Mouse (Mus musculus): ENCODE data around the gene Fmo5. TPM values are rescaled to one million over a fixed set of nuclear protein-coding genes. Genes with fewer than 3 reads are reported as not detected.

Gene Fmo5
- 1.0 and 1.5 TPM in 2 replicates for polyA plus RNA-seq (2015; fragmentation: Nextera tagmentation; extraction: Ambion mirVana)

DNA sequence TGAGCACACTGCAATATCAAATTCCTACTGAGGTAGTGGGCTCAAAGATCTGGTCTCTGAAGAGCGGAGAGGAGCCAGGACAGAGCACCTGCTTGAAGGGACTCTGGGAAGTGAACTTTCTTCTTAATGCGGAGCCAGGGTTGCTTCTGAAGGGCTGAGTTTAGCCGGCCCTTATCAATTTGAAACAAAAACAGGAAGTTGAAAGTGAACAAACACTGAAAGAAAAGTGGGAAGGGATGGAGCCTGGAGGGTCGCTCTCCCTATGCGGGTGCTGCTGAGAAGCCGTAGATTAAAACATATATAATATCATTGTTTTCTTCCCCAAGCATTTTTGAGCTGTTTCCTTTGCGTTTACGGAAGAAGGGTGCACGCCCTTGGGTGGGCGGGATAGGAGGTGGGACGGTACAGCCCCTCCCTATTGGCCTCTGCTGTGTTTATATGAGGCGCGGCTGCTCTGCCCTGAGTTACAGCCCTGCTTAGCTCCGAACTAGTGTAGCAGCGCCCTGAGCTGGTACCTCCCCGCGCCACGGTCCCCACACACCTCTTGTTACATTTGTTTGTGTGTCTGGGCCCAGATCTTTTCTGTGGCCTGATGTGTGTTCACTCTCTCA is at the start of gene Fmo5:
TSS of gene Fmo5 (plus strand) at position 414 of the 611 bp plus-strand sequence.

DNA sequence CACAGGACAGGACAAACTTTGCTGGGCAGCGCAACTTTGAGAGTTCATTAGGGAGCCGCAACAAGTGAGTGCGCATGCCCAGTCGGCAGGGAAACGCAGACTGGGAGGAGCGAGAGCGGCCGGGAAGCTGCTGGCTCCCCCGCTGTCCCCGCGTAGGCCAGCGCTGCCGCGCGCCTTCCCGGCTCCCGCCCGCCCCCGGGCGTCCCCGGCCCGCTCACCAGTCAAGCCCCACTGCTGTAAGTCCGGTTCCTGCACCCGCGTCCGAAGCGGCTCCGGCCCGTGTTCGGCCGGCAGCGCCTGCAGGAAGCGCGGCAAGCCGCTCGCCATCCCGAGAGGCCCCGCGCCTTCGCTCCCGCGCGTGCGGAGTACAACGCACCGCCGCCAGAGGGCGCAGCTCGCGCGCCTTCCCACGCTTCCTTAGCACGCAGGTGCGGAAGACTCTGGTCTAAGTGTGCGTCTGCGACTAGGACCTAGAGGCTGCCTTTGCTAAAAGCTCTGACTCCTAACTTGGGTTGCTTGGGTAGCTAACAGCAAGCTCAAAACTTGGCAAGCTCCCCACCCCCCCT is 18.7 kb upstream of the Fmo5 start, which contains the start of gene Chd1l:
TSS of gene Chd1l (minus strand) at position 359 of the 566 bp plus-strand sequence.

DNA sequence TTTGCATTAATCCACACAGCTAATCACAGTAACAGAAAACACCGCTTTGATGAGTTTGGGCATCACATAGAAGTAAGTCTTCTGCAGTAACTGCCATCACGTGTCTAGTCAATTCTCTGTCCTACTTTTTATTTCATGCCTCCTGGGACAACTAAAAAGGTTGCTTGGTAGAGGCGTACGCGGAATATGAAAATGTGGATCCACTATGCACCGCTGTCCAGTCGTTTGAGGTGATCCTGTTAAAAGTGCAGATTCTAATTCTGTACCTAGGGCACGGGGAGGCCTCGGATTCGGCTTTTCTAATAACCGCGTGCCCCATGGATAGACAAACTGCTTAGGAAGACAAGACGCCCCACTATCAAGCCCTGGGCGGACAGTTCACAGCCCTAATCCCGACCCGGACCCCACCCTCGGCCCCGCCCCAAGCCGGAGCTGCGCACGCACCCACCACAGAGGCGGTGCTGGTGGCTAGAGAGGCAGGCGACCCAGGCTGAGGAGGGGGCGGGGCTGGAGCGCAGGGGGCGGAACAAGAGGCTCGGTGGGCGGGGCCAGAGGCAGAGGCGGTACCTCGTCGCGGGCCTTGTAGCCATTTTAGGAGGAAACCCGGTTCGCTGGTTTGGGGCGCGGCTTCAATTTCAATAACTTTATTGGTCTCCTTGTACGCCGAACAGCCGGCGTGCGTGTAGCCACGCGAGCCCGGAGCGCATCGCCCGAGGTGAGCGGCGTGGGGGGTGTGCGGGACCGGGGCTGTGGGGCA is 29.2 kb downstream of the Fmo5 start, which contains the start of gene Prkab2:
TSS of gene Prkab2 (plus strand) at position 539 of the 757 bp plus-strand sequence.

DNA sequence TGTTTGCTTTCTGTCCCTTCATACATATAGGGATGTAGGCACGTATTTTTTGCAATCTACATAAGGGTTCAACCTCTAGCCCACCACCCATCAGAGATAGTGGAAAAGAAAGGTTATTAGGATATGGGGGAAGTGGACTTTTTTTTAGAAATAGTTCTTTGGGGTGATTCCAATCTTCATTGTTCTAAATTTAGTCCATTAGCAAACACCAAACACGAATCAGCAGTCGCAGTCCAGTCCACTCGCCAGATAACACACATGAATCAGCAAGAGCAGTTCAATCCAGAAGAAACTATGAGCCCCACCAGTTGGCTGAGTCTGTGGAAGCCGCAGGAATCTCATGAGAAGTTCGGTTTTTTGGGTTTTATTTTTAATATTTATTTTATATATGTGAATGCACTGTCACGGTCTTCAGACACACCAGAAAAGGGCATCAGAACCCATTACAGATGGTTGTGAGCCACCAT is 46.1 kb downstream of the Fmo5 start, which contains the start of gene Gm17651:
TSS of gene Gm17651 (minus strand) at position 51 of the 467 bp plus-strand sequence.

Small RNAs within 50 kb of the gene (microRNA-seq; reads per million reads assigned to microRNA genes)
- gene Mir7225: not detected

Other genes with a start within 250 kb of the Fmo5 start
- not detected in 2 replicates for gene Olfr1402, start 206.8 kb upstream of the Fmo5 start, polyA plus RNA-seq (2015; fragmentation: Nextera tagmentation; extraction: Ambion mirVana)
- gene Chd1l, start 18.6 kb upstream of the Fmo5 start, polyA plus RNA-seq (2015; fragmentation: Nextera tagmentation; extraction: Ambion mirVana): 6.2 and 6.6 TPM in 2 replicates
- 13.8 and 16.6 TPM in 2 replicates for gene Prkab2, start 29.4 kb downstream of the Fmo5 start, polyA plus RNA-seq (2015; fragmentation: Nextera tagmentation; extraction: Ambion mirVana)
- not detected in 2 replicates for gene Gm17651, start 45.9 kb downstream of the Fmo5 start, polyA plus RNA-seq (2015; fragmentation: Nextera tagmentation; extraction: Ambion mirVana)